Mouse (Mus musculus): ENCODE measurements at regions not wholly inside any gene's neighbourhood (a gene's known extent, or its start where the extent isn't known, plus 50 kb on each side); places are given as distances from the start of the nearest gene placed in this dataset.
A peak's percentile ranks its signal among the peaks of the same experiment; 100 is the strongest.

GRCm38 (mm10) chr9:34204479-34204878 is 281.2 kb upstream of the Kirrel3 start:
- Histone ChIP-seq H3K27ac (ENCODE audit: low read length) (no peak overlapping the region), H3K9ac (replicated peaks; ENCODE audit: low read length) (no peak overlapping the region), H3K9me3 (ENCODE audit: low read length) (no peaks in the 10 kb centered on the region), H3K27me3 (ENCODE audit: insufficient read depth, low read length) (no peaks in the 10 kb centered on the region), H3K4me3 (ENCODE audit: low read length) (no peak overlapping the region), H3K36me3 (ENCODE audit: insufficient read depth, low read length) (no peaks in the 10 kb centered on the region), H3K4me1 (ENCODE audit: insufficient read depth, low read length) (peaks cover 19% of the 10 kb centered on the region), H3K4me2 (replicated peaks; ENCODE audit: low read depth, low read length) (no peak overlapping the region)
- no peak for ATAC-seq (ENCODE audit: low FRiP score, low TSS enrichment)
- 65% methylated on average over 2 of the region's 2 CpGs for WGBS

GRCm38 (mm10) chr9:34231561-34231960 is 254.1 kb upstream of the Kirrel3 start:
- no peaks in the 10 kb centered on the region for H3K27me3 ChIP-seq (ENCODE audit: insufficient read depth, low read length)
- no peaks in the 10 kb centered on the region for H3K9me3 ChIP-seq (ENCODE audit: low read length)
- H3K36me3 ChIP-seq (ENCODE audit: insufficient read depth, low read length): no peaks in the 10 kb centered on the region
- H3K9ac ChIP-seq (replicated peaks; ENCODE audit: low read length): no peak overlapping the region
- H3K4me1 ChIP-seq (ENCODE audit: insufficient read depth, low read length): no peaks in the 10 kb centered on the region
- 31% methylated on average over 2 of the region's 2 CpGs for WGBS
- no peak overlapping the region for H3K4me3 ChIP-seq (ENCODE audit: low read length)
- no peak for ATAC-seq (ENCODE audit: low FRiP score, low TSS enrichment)
- H3K27ac ChIP-seq (ENCODE audit: low read length): no peak overlapping the region
- no peak overlapping the region for H3K4me2 ChIP-seq (replicated peaks; ENCODE audit: low read depth, low read length)

GRCm38 (mm10) chr9:34234734-34235133 is 251.0 kb upstream of the Kirrel3 start:
- Histone ChIP-seq H3K9me3 (ENCODE audit: low read length) (no peaks in the 10 kb centered on the region), H3K27ac (ENCODE audit: low read length) (no peak overlapping the region), H3K36me3 (ENCODE audit: insufficient read depth, low read length) (no peaks in the 10 kb centered on the region), H3K4me3 (ENCODE audit: low read length) (no peak overlapping the region), H3K27me3 (ENCODE audit: insufficient read depth, low read length) (no peaks in the 10 kb centered on the region), H3K4me1 (ENCODE audit: insufficient read depth, low read length) (no peaks in the 10 kb centered on the region), H3K9ac (replicated peaks; ENCODE audit: low read length) (no peak overlapping the region), H3K4me2 (replicated peaks; ENCODE audit: low read depth, low read length) (no peak overlapping the region)
- ATAC-seq (ENCODE audit: low FRiP score, low TSS enrichment): no peak

GRCm38 (mm10) chr9:34239531-34239930 is 246.2 kb upstream of the Kirrel3 start:
- Histone ChIP-seq H3K4me1 (ENCODE audit: insufficient read depth, low read length) (no peaks in the 10 kb centered on the region), H3K4me3 (ENCODE audit: low read length) (no peak overlapping the region), H3K9me3 (ENCODE audit: low read length) (no peaks in the 10 kb centered on the region), H3K9ac (replicated peaks; ENCODE audit: low read length) (no peak overlapping the region), H3K27ac (ENCODE audit: low read length) (no peak overlapping the region), H3K4me2 (replicated peaks; ENCODE audit: low read depth, low read length) (no peak overlapping the region), H3K27me3 (ENCODE audit: insufficient read depth, low read length) (no peaks in the 10 kb centered on the region), H3K36me3 (ENCODE audit: insufficient read depth, low read length) (no peaks in the 10 kb centered on the region)
- ATAC-seq (ENCODE audit: low FRiP score, low TSS enrichment): no peak
- 81% methylated on average over 2 of the region's 2 CpGs for WGBS

- ATAC-seq (ENCODE audit: low FRiP score, low TSS enrichment): no peak
- H3K4me2 ChIP-seq (replicated peaks; ENCODE audit: low read depth, low read length): no peak overlapping the region
- no peaks in the 10 kb centered on the region for H3K27me3 ChIP-seq (ENCODE audit: insufficient read depth, low read length)
- no peak overlapping the region for H3K4me3 ChIP-seq (ENCODE audit: low read length)
- no peaks in the 10 kb centered on the region for H3K9me3 ChIP-seq (ENCODE audit: low read length)
- no peaks in the 10 kb centered on the region for H3K4me1 ChIP-seq (ENCODE audit: insufficient read depth, low read length)
- 72% methylated on average over 2 of the region's 2 CpGs for WGBS
- H3K36me3 ChIP-seq (ENCODE audit: insufficient read depth, low read length): no peaks in the 10 kb centered on the region
- H3K27ac ChIP-seq (ENCODE audit: low read length): no peak overlapping the region
- H3K9ac ChIP-seq (replicated peaks; ENCODE audit: low read length): no peak overlapping the region
Measured at GRCm38 (mm10) chr9:34243674-34244073, 242.0 kb upstream of the Kirrel3 start.

GRCm38 (mm10) chr9:34244576-34244975 is 241.1 kb upstream of the Kirrel3 start:
- H3K9me3 ChIP-seq (ENCODE audit: low read length): no peaks in the 10 kb centered on the region
- ATAC-seq (ENCODE audit: low FRiP score, low TSS enrichment): no peak
- H3K36me3 ChIP-seq (ENCODE audit: insufficient read depth, low read length): no peaks in the 10 kb centered on the region
- H3K27ac ChIP-seq (ENCODE audit: low read length): no peak overlapping the region
- no peaks in the 10 kb centered on the region for H3K27me3 ChIP-seq (ENCODE audit: insufficient read depth, low read length)
- H3K4me3 ChIP-seq (ENCODE audit: low read length): no peak overlapping the region
- H3K9ac ChIP-seq (replicated peaks; ENCODE audit: low read length): no peak overlapping the region
- no peaks in the 10 kb centered on the region for H3K4me1 ChIP-seq (ENCODE audit: insufficient read depth, low read length)
- 67% methylated on average over 5 of the region's 5 CpGs for WGBS
- H3K4me2 ChIP-seq (replicated peaks; ENCODE audit: low read depth, low read length): no peak overlapping the region

- ATAC-seq (ENCODE audit: low FRiP score, low TSS enrichment): no peak
- H3K9ac ChIP-seq (replicated peaks; ENCODE audit: low read length): no peak overlapping the region
- no peaks in the 10 kb centered on the region for H3K36me3 ChIP-seq (ENCODE audit: insufficient read depth, low read length)
- H3K4me3 ChIP-seq (ENCODE audit: low read length): no peak overlapping the region
- no peaks in the 10 kb centered on the region for H3K27me3 ChIP-seq (ENCODE audit: insufficient read depth, low read length)
- WGBS: 83% methylated on average over 2 of the region's 2 CpGs
- H3K9me3 ChIP-seq (ENCODE audit: low read length): no peaks in the 10 kb centered on the region
- no peak overlapping the region for H3K4me2 ChIP-seq (replicated peaks; ENCODE audit: low read depth, low read length)
- H3K4me1 ChIP-seq (ENCODE audit: insufficient read depth, low read length): no peaks in the 10 kb centered on the region
- H3K27ac ChIP-seq (ENCODE audit: low read length): no peak overlapping the region
Measured at GRCm38 (mm10) chr9:34252796-34253195, 232.9 kb upstream of the Kirrel3 start.

- H3K4me2 ChIP-seq (replicated peaks; ENCODE audit: low read depth, low read length): no peak overlapping the region
- H3K4me3 ChIP-seq (ENCODE audit: low read length): no peak overlapping the region
- 40% methylated on average over 2 of the region's 2 CpGs for WGBS
- H3K27me3 ChIP-seq (ENCODE audit: insufficient read depth, low read length): no peaks in the 10 kb centered on the region
- H3K9ac ChIP-seq (replicated peaks; ENCODE audit: low read length): no peak overlapping the region
- no peaks in the 10 kb centered on the region for H3K36me3 ChIP-seq (ENCODE audit: insufficient read depth, low read length)
- no peaks in the 10 kb centered on the region for H3K4me1 ChIP-seq (ENCODE audit: insufficient read depth, low read length)
- no peak overlapping the region for H3K27ac ChIP-seq (ENCODE audit: low read length)
- no peaks in the 10 kb centered on the region for H3K9me3 ChIP-seq (ENCODE audit: low read length)
- no peak for ATAC-seq (ENCODE audit: low FRiP score, low TSS enrichment)
Measured at GRCm38 (mm10) chr9:34258492-34258891, 227.2 kb upstream of the Kirrel3 start.

GRCm38 (mm10) chr9:34278068-34278467 is 207.6 kb upstream of the Kirrel3 start:
- no peak overlapping the region for H3K4me3 ChIP-seq (ENCODE audit: low read length)
- no peak overlapping the region for H3K9ac ChIP-seq (replicated peaks; ENCODE audit: low read length)
- peaks cover 5% of the 10 kb centered on the region for H3K4me1 ChIP-seq (ENCODE audit: insufficient read depth, low read length)
- no peak overlapping the region for H3K27ac ChIP-seq (ENCODE audit: low read length)
- WGBS: 68% methylated on average over 5 of the region's 5 CpGs
- H3K9me3 ChIP-seq (ENCODE audit: low read length): no peaks in the 10 kb centered on the region
- H3K36me3 ChIP-seq (ENCODE audit: insufficient read depth, low read length): no peaks in the 10 kb centered on the region
- H3K27me3 ChIP-seq (ENCODE audit: insufficient read depth, low read length): no peaks in the 10 kb centered on the region
- no peak overlapping the region for H3K4me2 ChIP-seq (replicated peaks; ENCODE audit: low read depth, low read length)
- ATAC-seq (ENCODE audit: low FRiP score, low TSS enrichment): no peak

GRCm38 (mm10) chr9:34279386-34279785 is 206.3 kb upstream of the Kirrel3 start:
- 73% methylated on average over 2 of the region's 2 CpGs for WGBS
- Histone ChIP-seq H3K4me3 (ENCODE audit: low read length) (no peak overlapping the region), H3K4me1 (ENCODE audit: insufficient read depth, low read length) (peaks cover 5% of the 10 kb centered on the region), H3K9ac (replicated peaks; ENCODE audit: low read length) (no peak overlapping the region), H3K36me3 (ENCODE audit: insufficient read depth, low read length) (no peaks in the 10 kb centered on the region), H3K4me2 (replicated peaks; ENCODE audit: low read depth, low read length) (no peak overlapping the region), H3K9me3 (ENCODE audit: low read length) (0 out of 2 replicates have a peak, but pooled peaks cover 2% of the 10 kb centered on the region), H3K27me3 (ENCODE audit: insufficient read depth, low read length) (no peaks in the 10 kb centered on the region), H3K27ac (ENCODE audit: low read length) (no peak overlapping the region)
- no peak for ATAC-seq (ENCODE audit: low FRiP score, low TSS enrichment)

GRCm38 (mm10) chr9:34279906-34280305 is 205.8 kb upstream of the Kirrel3 start:
- Histone ChIP-seq H3K4me1 (ENCODE audit: insufficient read depth, low read length) (peaks cover 5% of the 10 kb centered on the region), H3K27me3 (ENCODE audit: insufficient read depth, low read length) (no peaks in the 10 kb centered on the region), H3K36me3 (ENCODE audit: insufficient read depth, low read length) (no peaks in the 10 kb centered on the region), H3K4me3 (ENCODE audit: low read length) (no peak overlapping the region), H3K4me2 (replicated peaks; ENCODE audit: low read depth, low read length) (no peak overlapping the region), H3K9me3 (ENCODE audit: low read length) (0 out of 2 replicates have a peak, but pooled peaks cover 2% of the 10 kb centered on the region), H3K9ac (replicated peaks; ENCODE audit: low read length) (no peak overlapping the region), H3K27ac (ENCODE audit: low read length) (no peak overlapping the region)
- WGBS: 63% methylated on average over 2 of the region's 2 CpGs
- ATAC-seq (ENCODE audit: low FRiP score, low TSS enrichment): peak; percentile 69

Measured in kidney, embryonic 16.5 days (tissue).